Mouse (Mus musculus): ENCODE measurements around the gene Mgea5. TPM values are rescaled to one million over a fixed set of nuclear protein-coding genes. Genes with fewer than 3 reads are reported as not detected.

The Mgea5 gene
- polyA plus RNA-seq, 1 experiment, result 2.3 TPM

- H3K9me3 ChIP-seq (ENCODE audit: control insufficient read depth, low read length), result peaks cover 18% of the 10 kb centered on the region; the same call in 1 of the 2 replicates
- no peaks in the 10 kb centered on the region for H3K36me3 ChIP-seq (ENCODE audit: control insufficient read depth)
- TF ChIP-seq TAL1 (IDR thresholded peaks at IDR 0.05; ENCODE audit: low read length) (no peak), GATA1 (IDR thresholded peaks at IDR 0.05; ENCODE audit: low read length) (no peak)
- H3K27me3 ChIP-seq (ENCODE audit: control insufficient read depth), result peaks cover 100% of the 10 kb centered on the region
- no peak overlapping the region for H3K4me3 ChIP-seq (replicated peaks)
- H3K4me1 ChIP-seq (ENCODE audit: control insufficient read depth), result peaks cover 6% of the 10 kb centered on the region
Measured at GRCm38 (mm10) chr19:45740233-45740632, 43.4 kb downstream of the Mgea5 start.

DNA sequence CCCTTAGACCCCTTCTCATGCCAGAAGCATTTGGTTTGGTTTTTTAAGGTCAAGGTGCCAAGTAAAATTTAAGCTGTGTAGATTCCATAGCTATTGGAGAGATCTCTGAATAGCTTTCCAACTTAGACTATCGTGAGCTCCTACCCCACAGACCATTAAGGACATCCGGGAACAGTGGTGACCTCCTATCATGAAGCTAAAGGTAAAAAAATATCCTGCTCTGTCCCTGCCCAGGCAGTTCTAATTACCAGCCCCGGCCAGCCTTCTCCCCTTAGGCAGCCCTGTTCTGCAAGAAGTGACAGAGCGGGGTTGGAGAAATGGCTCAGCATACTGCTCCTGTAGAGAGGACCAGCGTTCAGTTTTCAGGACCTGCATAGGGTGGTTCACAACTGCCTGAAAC lies 45.1 kb downstream of the Mgea5 start:
- H3K27me3 ChIP-seq (ENCODE audit: control insufficient read depth), result peaks cover 100% of the 10 kb centered on the region
- no peak overlapping the region for H3K4me3 ChIP-seq (replicated peaks)
- H3K4me1 ChIP-seq (ENCODE audit: control insufficient read depth), result peaks cover 6% of the 10 kb centered on the region
- H3K9me3 ChIP-seq (ENCODE audit: control insufficient read depth, low read length), result peaks cover 14% of the 10 kb centered on the region; the same call in 1 of the 2 replicates
- H3K36me3 ChIP-seq (ENCODE audit: control insufficient read depth), result no peaks in the 10 kb centered on the region
- TF ChIP-seq GATA1 (IDR thresholded peaks at IDR 0.05; ENCODE audit: low read length), result no peak
- TF ChIP-seq TAL1 (IDR thresholded peaks at IDR 0.05; ENCODE audit: low read length), result no peak

GRCm38 (mm10) chr19:45737846-45738484 lies 45.7 kb downstream of the Mgea5 start:
- no peak for TF ChIP-seq TAL1 (IDR thresholded peaks at IDR 0.05; ENCODE audit: low read length)
- TF ChIP-seq GATA1 (IDR thresholded peaks at IDR 0.05; ENCODE audit: low read length), result no peak
- Histone ChIP-seq H3K9me3 (ENCODE audit: control insufficient read depth, low read length) (peaks cover 14% of the 10 kb centered on the region; the same call in 1 of the 2 replicates), H3K4me3 (replicated peaks) (no peak overlapping the region), H3K4me1 (ENCODE audit: control insufficient read depth) (peaks cover 6% of the 10 kb centered on the region), H3K27me3 (ENCODE audit: control insufficient read depth) (peaks cover 100% of the 10 kb centered on the region), H3K36me3 (ENCODE audit: control insufficient read depth) (no peaks in the 10 kb centered on the region)

GRCm38 (mm10) chr19:45737208-45737845 lies 46.3 kb downstream of the Mgea5 start:
- peaks cover 11% of the 10 kb centered on the region; the same call in 1 of the 2 replicates for H3K9me3 ChIP-seq (ENCODE audit: control insufficient read depth, low read length)
- H3K27me3 ChIP-seq (ENCODE audit: control insufficient read depth), result peaks cover 100% of the 10 kb centered on the region
- H3K4me1 ChIP-seq (ENCODE audit: control insufficient read depth), result peaks cover 6% of the 10 kb centered on the region
- no peak overlapping the region for H3K4me3 ChIP-seq (replicated peaks)
- H3K36me3 ChIP-seq (ENCODE audit: control insufficient read depth), result no peaks in the 10 kb centered on the region
- TF ChIP-seq GATA1 (IDR thresholded peaks at IDR 0.05; ENCODE audit: low read length), result no peak
- TF ChIP-seq TAL1 (IDR thresholded peaks at IDR 0.05; ENCODE audit: low read length), result no peak

DNA sequence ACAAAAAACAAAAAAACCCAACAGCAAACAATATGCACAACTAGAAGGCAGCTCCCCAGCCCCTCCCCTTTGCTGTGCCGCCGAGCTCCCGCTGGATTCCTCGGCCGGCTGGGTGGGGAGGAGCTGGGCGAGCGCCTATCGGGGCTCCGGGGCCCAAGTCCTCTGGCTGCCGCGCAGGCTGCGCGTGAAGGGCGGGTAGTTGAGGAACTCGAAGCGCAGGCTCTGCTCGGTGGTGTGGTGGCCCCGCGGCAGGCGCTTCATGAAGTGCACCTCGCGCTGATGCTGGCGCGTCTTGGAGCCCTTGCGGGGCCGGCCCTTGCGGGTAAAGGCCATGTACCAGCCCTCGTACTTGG lies 46.8 kb downstream of the Mgea5 start:
- Histone ChIP-seq H3K9me3 (ENCODE audit: control insufficient read depth, low read length) (peaks cover 7% of the 10 kb centered on the region; the same call in 1 of the 2 replicates), H3K4me1 (ENCODE audit: control insufficient read depth) (peaks cover 6% of the 10 kb centered on the region), H3K36me3 (ENCODE audit: control insufficient read depth) (no peaks in the 10 kb centered on the region), H3K27me3 (ENCODE audit: control insufficient read depth) (peaks cover 99% of the 10 kb centered on the region), H3K4me3 (replicated peaks) (no peak overlapping the region)
- TF ChIP-seq GATA1 (IDR thresholded peaks at IDR 0.05; ENCODE audit: low read length) (no peak), TAL1 (IDR thresholded peaks at IDR 0.05; ENCODE audit: low read length) (no peak)

DNA sequence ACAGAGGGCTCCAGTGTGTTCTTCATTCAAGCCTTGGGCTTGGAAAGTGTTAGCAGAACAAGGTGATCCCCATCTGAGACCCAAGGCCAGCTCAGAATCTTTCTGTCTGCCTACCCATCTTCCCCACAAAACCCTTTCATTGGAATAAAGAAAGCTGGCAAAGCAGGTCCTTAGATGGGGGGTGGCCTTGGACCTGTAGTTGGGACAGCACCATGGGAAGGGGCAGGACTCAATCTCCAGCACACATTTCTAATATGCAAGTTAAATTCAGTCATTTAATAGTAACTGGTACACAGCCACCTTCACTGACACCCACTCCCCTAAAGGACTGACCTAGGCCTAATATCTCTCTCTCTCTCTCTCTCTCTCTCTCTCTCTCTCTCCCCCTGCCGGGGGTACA lies 47.4 kb downstream of the Mgea5 start:
- TF ChIP-seq GATA1 (IDR thresholded peaks at IDR 0.05; ENCODE audit: low read length) (no peak), TAL1 (IDR thresholded peaks at IDR 0.05; ENCODE audit: low read length) (no peak)
- Histone ChIP-seq H3K36me3 (ENCODE audit: control insufficient read depth) (no peaks in the 10 kb centered on the region), H3K4me1 (ENCODE audit: control insufficient read depth) (peaks cover 6% of the 10 kb centered on the region), H3K4me3 (replicated peaks) (no peak overlapping the region), H3K9me3 (ENCODE audit: control insufficient read depth, low read length) (peaks cover 2% of the 10 kb centered on the region; the same call in 1 of the 2 replicates), H3K27me3 (ENCODE audit: control insufficient read depth) (peaks cover 99% of the 10 kb centered on the region)

- TF ChIP-seq TAL1 (IDR thresholded peaks at IDR 0.05; ENCODE audit: low read length) (no peak), GATA1 (IDR thresholded peaks at IDR 0.05; ENCODE audit: low read length) (no peak)
- H3K9me3 ChIP-seq (ENCODE audit: control insufficient read depth, low read length), result no peaks in the 10 kb centered on the region
- H3K27me3 ChIP-seq (ENCODE audit: control insufficient read depth), result peaks cover 94% of the 10 kb centered on the region
- H3K36me3 ChIP-seq (ENCODE audit: control insufficient read depth), result no peaks in the 10 kb centered on the region
- H3K4me3 ChIP-seq (replicated peaks), result no peak overlapping the region
- H3K4me1 ChIP-seq (ENCODE audit: control insufficient read depth), result peaks cover 6% of the 10 kb centered on the region
Measured at GRCm38 (mm10) chr19:45734762-45735161, 48.9 kb downstream of the Mgea5 start.

- Histone ChIP-seq H3K4me3 (replicated peaks) (no peak overlapping the region), H3K27me3 (ENCODE audit: control insufficient read depth) (peaks cover 89% of the 10 kb centered on the region), H3K9me3 (ENCODE audit: control insufficient read depth, low read length) (no peaks in the 10 kb centered on the region), H3K4me1 (ENCODE audit: control insufficient read depth) (peaks cover 6% of the 10 kb centered on the region), H3K36me3 (ENCODE audit: control insufficient read depth) (no peaks in the 10 kb centered on the region)
- TF ChIP-seq TAL1 (IDR thresholded peaks at IDR 0.05; ENCODE audit: low read length), result no peak
- no peak for TF ChIP-seq GATA1 (IDR thresholded peaks at IDR 0.05; ENCODE audit: low read length)
Measured at GRCm38 (mm10) chr19:45734191-45734590, 49.4 kb downstream of the Mgea5 start.

GRCm38 (mm10) chr19:45733564-45733963 lies 50.1 kb downstream of the Mgea5 start:
- Histone ChIP-seq H3K27me3 (ENCODE audit: control insufficient read depth) (peaks cover 86% of the 10 kb centered on the region), H3K4me1 (ENCODE audit: control insufficient read depth) (peaks cover 6% of the 10 kb centered on the region), H3K9me3 (ENCODE audit: control insufficient read depth, low read length) (no peaks in the 10 kb centered on the region), H3K4me3 (replicated peaks) (no peak overlapping the region), H3K36me3 (ENCODE audit: control insufficient read depth) (no peaks in the 10 kb centered on the region)
- no peak for TF ChIP-seq TAL1 (IDR thresholded peaks at IDR 0.05; ENCODE audit: low read length)
